7 mouse cellular contexts compared by ENCODE assay signal in the genomic region with DNA sequence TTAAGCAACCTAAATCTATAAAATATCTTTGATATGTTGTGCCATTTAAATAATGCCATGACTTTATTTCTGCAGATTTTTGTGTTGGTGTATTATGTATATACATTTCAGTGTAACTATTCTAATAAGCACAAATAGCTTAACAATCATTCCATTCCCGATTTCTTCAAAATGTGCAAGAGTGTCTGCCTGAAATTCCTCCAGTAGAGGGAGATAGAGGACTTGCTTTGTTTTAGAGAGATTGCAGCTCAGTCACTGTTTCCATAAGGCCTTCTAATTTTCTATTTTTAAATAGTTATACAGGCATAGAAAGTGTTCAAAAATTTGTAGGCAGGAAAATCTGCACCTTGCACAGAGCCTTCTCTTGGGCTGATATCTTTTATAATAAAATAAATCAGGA.
A peak's percentile ranks its signal among the peaks of the same experiment; 100 is the strongest.
DNase-seq lines count a peak whose midpoint lies in the region; ATAC-seq and TF ChIP-seq lines count a peak whose summit lies in the region.
"Not testable (repeated sequence)": the region's sequence is repeated elsewhere in the genome, so short reads cannot be mapped to it uniquely, and the experiment has no call there.

No protein-coding gene starts in this region.

- not testable (repeated sequence) for TF ChIP-seq EP300 in stomach, postnatal 0 days (optimal IDR thresholded peaks at IDR 0.05)

- not testable (repeated sequence) for H3K9me3 ChIP-seq in E14TG2a.4 (ENCODE audit: low read length); forebrain, postnatal 0 days (ENCODE audit: low read length); hindbrain, embryonic 15.5 days; midbrain, postnatal 0 days (ENCODE audit: low read length); stomach, postnatal 0 days (ENCODE audit: control insufficient read depth, low read length)

- H3K4me3 ChIP-seq in E14TG2a.4 (replicated peaks; ENCODE audit: low read length); forebrain, postnatal 0 days (ENCODE audit: low read depth, low read length); hindbrain, embryonic 15.5 days; layer of hippocampus, adult 2 months; midbrain, postnatal 0 days (ENCODE audit: low read depth, low read length); stomach, postnatal 0 days (ENCODE audit: low read depth, low read length): not testable (repeated sequence)

- not testable (repeated sequence) for H3K27ac ChIP-seq in forebrain, postnatal 0 days (ENCODE audit: low read depth, low read length); hindbrain, embryonic 15.5 days (replicated peaks); layer of hippocampus, adult 2 months; midbrain, postnatal 0 days (ENCODE audit: low read depth, low read length); stomach, postnatal 0 days (replicated peaks)

- peak; percentile 41 for TF ChIP-seq CTCF in E14TG2a.4 (conservative IDR thresholded peaks at IDR 0.05; ENCODE audit: low read length)
- peak; percentile 51 for TF ChIP-seq CTCF in forebrain, postnatal 0 days (IDR thresholded peaks at IDR 0.05; ENCODE audit: low read depth)
- peak; percentile 70 for TF ChIP-seq CTCF in layer of hippocampus, adult 2 months (conservative IDR thresholded peaks at IDR 0.05)
- peak; percentile 65 for TF ChIP-seq CTCF in midbrain, postnatal 0 days (IDR thresholded peaks at IDR 0.05)
- peak; percentile 51 for TF ChIP-seq CTCF in stomach, postnatal 0 days (IDR thresholded peaks at IDR 0.05; ENCODE audit: low read depth)

- not testable (repeated sequence) for H3K9ac ChIP-seq in forebrain, postnatal 0 days; hindbrain, embryonic 15.5 days; midbrain, postnatal 0 days (replicated peaks; ENCODE audit: low read length, poor library complexity, severe bottlenecking); stomach, postnatal 0 days (ENCODE audit: low read length)

- peak; percentile 0 for DNase-seq in forebrain, postnatal 0 days
- not testable (repeated sequence) for DNase-seq in layer of hippocampus, adult 2 months (ENCODE audit: low spot score in 2 of 2); midbrain, postnatal 0 days (ENCODE audit: low spot score); stomach, postnatal 0 days (ENCODE audit: low spot score)

- H3K36me3 ChIP-seq in E14TG2a.4 (ENCODE audit: insufficient read depth, low read length); forebrain, postnatal 0 days (ENCODE audit: insufficient read depth); hindbrain, embryonic 15.5 days; midbrain, postnatal 0 days (ENCODE audit: insufficient read depth, low read length); stomach, postnatal 0 days (ENCODE audit: control insufficient read depth, insufficient read depth, low read length): not testable (repeated sequence)

- H3K4me1 ChIP-seq in E14TG2a.4 (replicated peaks; ENCODE audit: low read depth, low read length); forebrain, postnatal 0 days (ENCODE audit: insufficient read depth); hindbrain, embryonic 15.5 days (replicated peaks); midbrain, postnatal 0 days (ENCODE audit: insufficient read depth, low read length); stomach, postnatal 0 days (replicated peaks; ENCODE audit: control insufficient read depth, insufficient read depth): not testable (repeated sequence)

- H3K27me3 ChIP-seq in E14TG2a.4 (ENCODE audit: insufficient read depth, low read length); forebrain, postnatal 0 days (ENCODE audit: insufficient read depth, low read length); hindbrain, embryonic 15.5 days; midbrain, postnatal 0 days (ENCODE audit: insufficient read depth, low read length); stomach, postnatal 0 days (ENCODE audit: control insufficient read depth, insufficient read depth, low read length): not testable (repeated sequence)

- 25% methylated on average over 1 of the region's 1 CpGs for WGBS in forebrain, postnatal 0 days
- whole genome bisulfite sequencing in hindbrain, embryonic 15.5 days, result 17% methylated on average over 1 of the region's 1 CpGs
- WGBS in midbrain, postnatal 0 days, result 11% methylated on average over 1 of the region's 1 CpGs
- WGBS in stomach, postnatal 0 days, result 6% methylated on average over 1 of the region's 1 CpGs

- not testable (repeated sequence) for H3K4me2 ChIP-seq in forebrain, postnatal 0 days (ENCODE audit: low read depth); hindbrain, embryonic 15.5 days; midbrain, postnatal 0 days (ENCODE audit: low read depth, low read length, poor library complexity, severe bottlenecking); stomach, postnatal 0 days (replicated peaks; ENCODE audit: low read depth)

- ATAC-seq in forebrain, postnatal 0 days, result peak; percentile 58; the same call in 1 of the 2 replicates
- ATAC-seq in hindbrain, embryonic 15.5 days (ENCODE audit: low FRiP score, low read depth), result peak; percentile 72; the same call in 1 of the 2 replicates
- ATAC-seq in megakaryocyte progenitor cell, adult 5-6 weeks (replicated peaks; ENCODE audit: poor library complexity), result peak; percentile 68
- ATAC-seq in midbrain, postnatal 0 days (ENCODE audit: low FRiP score), result 0 out of 2 replicates have a peak, but pooled peaks have one; percentile 44
- ATAC-seq in stomach, postnatal 0 days (ENCODE audit: low FRiP score, low TSS enrichment), result not testable (repeated sequence)
